8 mouse cellular contexts compared by ENCODE assay signal in the genomic region with DNA sequence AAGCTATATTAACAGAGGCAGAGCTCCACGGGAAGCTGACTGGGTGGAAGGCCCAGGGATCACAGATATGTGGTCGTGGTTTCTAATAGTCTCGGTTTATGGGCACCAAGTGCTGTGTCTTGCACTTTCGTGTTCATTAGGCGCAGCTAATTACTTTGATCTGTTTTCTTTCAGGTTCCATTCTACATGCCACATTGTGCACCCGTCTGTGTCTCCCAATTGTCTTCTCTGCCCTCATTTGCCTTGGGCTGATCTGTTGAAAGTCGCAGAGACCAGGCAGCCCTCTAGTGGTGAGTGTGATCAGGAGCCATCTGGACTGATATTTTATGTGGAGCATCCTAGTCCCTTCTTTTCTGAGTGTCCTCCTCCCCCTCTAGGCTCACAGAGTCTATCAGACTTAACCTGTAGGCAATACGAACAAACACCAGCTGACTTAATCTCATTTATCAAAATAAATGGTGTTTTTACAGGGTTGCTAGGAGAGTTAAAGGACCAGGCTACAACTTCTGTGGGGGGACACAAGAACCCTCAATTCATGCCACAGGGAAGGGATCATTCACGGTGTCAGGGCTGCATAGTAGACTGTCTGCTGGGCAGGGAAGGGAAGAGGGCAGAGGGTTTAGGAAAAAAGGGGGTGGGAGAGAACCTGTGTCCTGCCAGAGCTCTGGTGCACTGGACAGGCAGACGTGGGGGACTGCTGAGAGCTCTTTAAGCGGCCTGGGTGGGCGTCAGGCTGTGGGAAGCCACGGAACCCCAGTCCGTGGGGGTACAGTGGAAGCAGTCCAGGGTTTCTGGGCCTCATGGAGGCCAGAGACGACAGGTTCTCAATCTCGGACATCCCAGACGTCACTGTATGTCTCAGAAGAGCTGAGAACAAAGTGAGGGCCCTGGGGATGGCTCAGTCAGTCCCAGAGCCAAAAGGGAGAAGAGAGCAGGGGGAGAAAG. TPM values are rescaled to one million over a fixed set of nuclear protein-coding genes. Genes with fewer than 3 reads are reported as not detected.
DNase-seq lines count a peak whose midpoint lies in the region; ATAC-seq and TF ChIP-seq lines count a peak whose summit lies in the region.

No protein-coding gene starts in this region.

- peak; percentile 93 for ATAC-seq in frontal cortex, adult (ENCODE audit: low TSS enrichment)

- H3K4me3 ChIP-seq in C2C12 (ENCODE audit: insufficient read depth, poor library complexity, severe bottlenecking), result no peak overlapping the region

- H3K79me2 ChIP-seq in C2C12 (ENCODE audit: control insufficient read depth, insufficient read depth), result no peaks in the 10 kb centered on the region

- peak; percentile 44 for TF ChIP-seq CTCF in C2C12 (IDR thresholded peaks at IDR 0.05; ENCODE audit: control insufficient read depth, insufficient read depth, insufficient read length)

- H3K36me3 ChIP-seq in C2C12 (ENCODE audit: control insufficient read depth, insufficient read depth), result no peaks in the 10 kb centered on the region

- H3ac ChIP-seq in C2C12 (ENCODE audit: control insufficient read depth, insufficient read length, low read depth), result no peak overlapping the region

- H3K27me3 ChIP-seq in C2C12 (ENCODE audit: control insufficient read depth, insufficient read depth, insufficient read length), result no peaks in the 10 kb centered on the region

- no peak for DNase-seq in frontal cortex, postnatal 25 days (ENCODE audit: low spot score in 2 of 2)
- DNase-seq in cerebellum, adult 11 months, result peak; percentile 7
- DNase-seq in frontal cortex, postnatal 36 days (ENCODE audit: low spot score in 2 of 2), result peak; percentile 23 to 62
- peak; percentile 54 for DNase-seq in kidney, adult 9 months
- DNase-seq in lung, postnatal 4 days, result peak; percentile 35 to 53
- peak; percentile 4 for DNase-seq in spleen, adult 12 weeks (ENCODE audit: low spot score)

- no peaks in the 10 kb centered on the region for H3K79me3 ChIP-seq in C2C12 (ENCODE audit: low read depth)

TF ChIP-seq in C2C12, 6 proteins besides CTCF, POLR2A, EP300 and RAD21:
- no peak for TF ChIP-seq MYOG (IDR thresholded peaks at IDR 0.05; ENCODE audit: control insufficient read depth, extremely low read depth, insufficient read length)
- no peak for TF ChIP-seq MYOD1 (IDR thresholded peaks at IDR 0.05; ENCODE audit: control insufficient read depth, insufficient read length, low read depth)
- no peak for TF ChIP-seq FOSL1 (IDR thresholded peaks at IDR 0.05; ENCODE audit: insufficient read depth, low read length, poor library complexity, severe bottlenecking)
- TF ChIP-seq USF1 (IDR thresholded peaks at IDR 0.05; ENCODE audit: low read depth), result no peak
- TF ChIP-seq CEBPB (IDR thresholded peaks at IDR 0.05; ENCODE audit: low read depth), result no peak
- TF ChIP-seq MAX (IDR thresholded peaks at IDR 0.05), result no peak

RNA-seq across cellular contexts. Expression of a gene that starts 18.2 kb away (rescaled TPM):
- not detected for polyA plus RNA-seq in C2C12 (2012; fragmentation: generic; extraction: Trizol)

Comparison
In these comparisons a context has a peak if more than half of its experiments do, and no peak if none do; other contexts are left out.
1. DNase-seq: peak in cerebellum, adult 11 months (single experiment), frontal cortex, postnatal 36 days (2 of 2), kidney, adult 9 months (single experiment), lung, postnatal 4 days (2 of 2) and spleen, adult 12 weeks (single experiment); none in frontal cortex, postnatal 25 days (0 of 2).